Mouse (Mus musculus) urinary bladder, postnatal 4 days (tissue): Measurements from ENCODE around the gene Sept6.
"Not testable (repeated sequence)": the region's sequence is repeated elsewhere in the genome, so short reads cannot be mapped to it uniquely, and the experiment has no call there.

ENCODE experiments used
- DNase-seq, 2 experiments: peaks; one replicate each; pipeline ENCODE4 v3.0.0; 2021 to 2022; ENCODE audit warnings: low spot score in 2 of 2

The Sept6 gene

DNA sequence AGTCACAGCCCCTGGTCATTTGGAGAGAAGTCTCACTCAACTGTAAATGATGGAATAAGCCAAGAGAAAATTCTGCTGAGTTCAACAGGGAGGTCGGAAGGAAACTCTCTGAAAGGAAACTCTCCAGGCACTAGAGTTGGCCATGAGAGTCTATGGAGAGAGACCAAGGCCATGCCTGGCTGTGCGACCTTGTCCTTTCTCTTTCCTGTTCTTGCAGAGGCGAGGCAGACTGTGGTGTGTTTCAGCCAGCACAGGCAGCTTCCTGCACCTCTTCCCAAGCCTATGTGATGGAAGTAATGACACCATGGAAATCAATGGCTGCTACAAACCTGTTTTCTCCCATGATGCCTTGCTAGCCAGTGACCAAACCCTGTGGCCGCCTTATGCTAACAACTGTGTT is 20.4 kb downstream of the Sept6 start:
- no peak for DNase-seq

DNA sequence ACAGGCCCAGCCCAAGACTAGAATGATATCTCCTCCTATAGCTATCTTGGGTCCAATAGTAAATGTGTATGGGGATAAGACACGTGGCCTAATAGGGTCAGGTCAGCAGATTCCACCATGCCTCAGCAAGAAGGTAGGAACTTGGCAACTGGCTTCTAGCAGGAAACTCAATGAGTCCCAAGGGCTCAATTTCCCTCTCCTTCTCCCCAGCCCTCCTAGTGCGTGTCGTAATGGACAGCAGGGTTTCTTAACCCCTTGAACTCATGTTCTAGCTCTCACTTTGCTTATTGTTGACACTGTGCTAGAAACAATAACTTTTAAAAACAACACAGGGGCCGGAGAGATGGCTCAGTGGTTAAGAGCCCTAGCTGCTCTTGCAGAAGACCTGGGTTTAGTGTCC is 22.1 kb downstream of the Sept6 start:
- DNase-seq: no peak

DNA sequence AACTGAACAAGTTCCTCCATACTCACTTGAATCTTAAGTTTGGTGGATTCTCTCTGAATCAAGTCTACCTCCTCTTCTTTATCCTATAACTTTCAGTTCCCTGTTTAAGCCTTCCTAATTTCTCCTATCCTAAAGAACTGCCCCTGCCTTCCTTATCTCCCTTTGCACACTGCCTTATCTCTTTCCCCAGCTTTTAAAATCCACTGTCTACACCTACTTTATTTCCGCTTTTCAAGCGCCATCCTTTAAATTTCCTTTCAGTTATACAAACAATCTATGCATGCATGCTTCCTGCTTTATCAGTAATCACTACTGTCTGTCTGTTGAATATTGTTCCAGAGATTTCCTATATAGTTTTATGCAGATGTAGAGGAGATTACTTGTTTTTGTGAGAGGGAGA is 34.9 kb downstream of the Sept6 start:
- no peak for DNase-seq

DNA sequence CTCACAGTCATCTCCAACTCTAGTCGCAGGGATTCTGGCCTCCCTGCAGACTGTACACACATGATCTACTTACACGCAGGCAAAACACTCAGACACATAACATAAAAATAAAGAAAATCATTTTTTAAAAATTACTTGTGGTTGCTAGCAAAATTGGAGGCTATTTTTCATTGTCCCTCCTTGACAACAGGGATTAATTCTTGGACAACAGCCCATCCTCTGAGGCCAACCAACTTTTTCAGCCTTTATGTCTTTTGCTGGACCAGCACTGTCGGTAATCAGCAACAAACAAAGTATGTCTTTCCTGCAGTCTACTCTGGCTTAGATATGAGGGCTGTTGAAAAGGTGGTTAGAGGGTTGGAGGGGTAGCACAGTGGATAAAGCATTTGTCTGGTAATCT is 50.5 kb downstream of the Sept6 start:
- DNase-seq: no peak

DNA sequence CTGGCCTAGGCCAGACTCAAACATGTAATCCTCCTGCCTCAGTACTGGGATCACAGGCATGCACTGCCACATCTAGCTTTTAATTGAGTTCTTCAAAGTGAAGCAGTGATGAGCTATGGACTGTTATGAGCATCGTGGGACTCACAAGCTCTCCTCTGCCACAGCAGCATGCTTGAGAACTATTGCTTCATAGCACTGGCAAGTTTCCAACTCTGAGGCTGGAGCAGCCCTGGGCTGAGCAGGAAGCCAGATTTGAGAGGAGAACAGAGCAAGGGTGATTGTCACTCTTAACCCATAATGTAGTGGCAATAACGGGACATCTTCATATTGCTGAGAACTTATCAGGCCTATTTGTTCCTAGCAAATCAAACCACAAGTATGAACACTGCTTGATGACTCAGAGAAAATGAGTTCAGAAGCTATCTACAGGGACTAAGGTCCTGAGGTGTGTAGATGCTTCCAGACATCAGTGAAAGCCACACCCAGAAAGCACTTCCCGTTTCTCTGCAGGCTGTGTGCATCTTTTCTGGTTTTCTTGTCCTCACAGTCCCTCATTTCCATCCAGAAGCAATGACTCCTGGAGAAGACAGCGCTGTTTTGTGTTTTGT is 51.7 kb downstream of the Sept6 start:
- peak in 1 of 2 experiments; percentile 20 for DNase-seq

DNA sequence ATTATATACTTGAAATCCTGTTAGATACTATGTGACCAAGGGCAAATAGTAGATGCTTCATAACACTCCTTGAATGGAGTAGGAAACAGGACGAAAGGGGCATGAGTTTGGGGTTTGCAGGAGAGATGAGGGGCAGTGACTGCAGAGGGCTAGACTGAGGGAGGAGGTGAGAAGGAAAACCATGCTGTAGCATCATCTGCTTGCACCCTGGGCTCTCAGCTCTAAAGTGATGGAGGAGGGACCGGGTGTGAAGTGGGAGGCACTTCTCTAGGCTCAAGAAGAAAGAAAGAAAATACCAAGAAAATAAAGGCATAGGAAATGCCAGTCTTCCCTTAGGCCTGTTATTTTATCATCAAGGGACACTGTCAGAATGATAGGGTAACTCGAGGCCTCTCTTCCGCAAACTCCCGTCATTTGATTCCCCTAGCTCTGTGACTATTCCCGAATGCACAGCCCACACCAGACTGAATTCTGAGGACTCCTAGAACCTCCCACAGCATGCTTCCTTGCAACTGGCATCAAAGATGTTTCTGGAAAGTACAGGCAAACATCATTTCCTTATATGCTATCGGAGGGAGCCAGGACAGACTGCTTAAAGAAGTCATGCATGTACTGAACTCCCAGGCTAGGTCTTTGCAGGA is 56.1 kb downstream of the Sept6 start:
- DNase-seq: no peak

DNA sequence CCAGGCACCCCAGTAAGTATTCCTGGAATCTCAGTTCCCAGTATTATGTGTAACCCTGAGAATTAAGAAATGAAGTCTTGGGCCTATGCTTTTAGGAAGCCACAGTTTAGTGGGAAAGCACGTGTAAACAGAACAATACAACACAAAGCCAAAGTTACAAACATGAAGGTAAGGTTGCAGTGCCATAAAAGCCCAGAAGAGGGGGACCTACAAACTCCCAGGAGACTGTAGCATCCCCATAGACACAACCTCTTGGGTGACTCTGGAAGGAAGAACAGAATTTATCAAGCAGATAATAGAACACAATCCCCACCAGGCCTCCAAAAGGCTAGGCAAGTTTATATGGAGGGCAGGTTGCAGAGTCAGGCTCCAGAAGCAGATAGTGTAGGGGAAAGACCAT is 61.0 kb downstream of the Sept6 start:
- DNase-seq: no peak

DNA sequence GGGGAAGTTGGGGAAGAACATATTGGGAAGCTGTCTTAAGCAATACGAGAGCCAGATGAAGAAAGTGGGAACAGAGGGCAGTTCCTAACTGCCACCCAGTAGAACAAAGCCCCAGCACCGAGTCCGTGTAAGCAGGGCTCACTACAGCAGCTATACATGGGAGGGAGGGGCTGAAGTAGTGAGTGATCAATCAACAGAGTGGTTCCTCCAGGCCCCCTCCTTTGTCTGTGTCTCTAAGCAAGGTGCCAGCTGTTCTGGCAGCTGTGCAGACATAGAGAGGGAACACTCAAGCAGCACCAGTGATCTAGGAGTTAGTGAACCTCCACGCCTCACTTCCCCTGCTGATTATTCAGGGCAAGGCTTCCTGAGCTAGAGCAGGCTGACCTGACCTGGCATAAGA is 61.9 kb downstream of the Sept6 start:
- no peak for DNase-seq

DNA sequence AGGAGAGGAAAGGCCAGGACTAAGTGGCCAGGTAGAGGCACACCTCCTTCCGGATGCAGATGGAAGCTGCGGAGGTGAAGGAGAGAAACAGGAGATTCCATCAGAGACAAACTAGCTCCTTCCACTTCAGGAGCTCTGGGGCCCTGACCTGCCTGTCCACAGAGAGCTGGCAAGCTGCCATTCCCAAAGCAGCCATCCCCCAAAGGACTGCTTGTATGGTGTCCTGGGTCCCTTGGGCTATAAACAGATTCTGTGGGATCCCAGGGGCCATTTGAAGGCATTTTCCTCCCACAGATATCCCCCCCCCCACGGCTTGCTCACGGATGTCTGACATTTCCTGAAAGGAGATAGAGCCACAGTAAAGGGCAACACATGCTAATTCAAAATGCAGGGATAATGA is 62.8 kb downstream of the Sept6 start:
- no peak for DNase-seq

DNA sequence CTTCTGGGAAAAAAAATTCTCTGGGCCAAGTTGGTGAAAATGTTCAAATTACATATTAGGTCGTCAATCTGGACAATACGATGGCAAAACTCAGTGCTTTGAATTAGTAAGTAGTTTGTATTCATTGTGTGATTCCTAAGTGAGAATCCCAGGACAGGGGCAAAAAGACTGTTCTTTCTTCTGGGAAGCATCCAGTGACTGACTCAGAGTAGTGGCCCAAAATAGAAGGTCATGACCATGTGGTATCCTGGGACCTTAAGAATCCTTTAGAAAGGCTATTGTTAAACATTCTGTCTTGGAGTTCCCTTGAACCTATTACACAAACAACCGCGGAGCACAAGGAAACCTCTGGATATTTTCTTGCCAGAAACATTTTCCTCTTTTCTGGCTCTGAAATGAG is 70.2 kb downstream of the Sept6 start:
- no peak for DNase-seq

DNA sequence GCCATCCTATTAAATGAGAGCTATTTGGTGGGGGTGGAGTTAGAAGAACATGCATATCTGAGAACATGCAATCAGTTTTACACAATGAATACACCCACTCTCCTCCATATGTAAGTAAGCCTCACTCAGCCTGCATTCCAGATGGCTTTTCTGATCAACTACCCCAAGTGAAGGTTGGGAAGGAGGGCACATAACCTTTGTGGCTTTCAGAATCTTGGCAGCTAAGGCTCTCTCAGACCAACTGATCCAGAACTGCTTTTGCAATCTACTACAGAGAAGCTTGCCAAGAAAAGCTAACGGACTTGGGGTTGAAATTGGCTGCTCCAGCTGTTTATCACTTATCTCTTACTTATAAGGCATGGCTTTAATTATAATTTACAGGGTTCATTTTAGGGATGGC is 73.8 kb downstream of the Sept6 start:
- DNase-seq: no peak

DNA sequence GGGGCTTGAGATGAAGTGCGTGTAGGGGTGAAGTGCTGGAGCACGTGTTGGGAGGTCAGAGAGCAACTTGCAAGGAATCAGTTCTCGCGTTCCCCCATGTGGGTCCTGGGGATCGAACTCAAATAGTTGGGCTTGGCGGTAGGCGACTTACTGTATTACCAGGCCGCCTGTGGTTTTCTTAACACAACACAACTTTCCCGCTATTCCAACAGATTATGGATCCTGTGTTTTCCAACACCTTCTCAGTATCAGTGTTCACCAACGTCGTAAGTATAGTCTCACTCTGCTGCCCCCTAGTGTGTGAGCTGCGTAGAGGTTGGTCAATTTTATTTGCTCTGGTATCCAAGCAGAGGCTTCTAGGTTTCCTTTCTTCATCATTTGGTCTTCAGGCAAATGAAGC is 80.3 kb downstream of the Sept6 start:
- no peak for DNase-seq

DNA sequence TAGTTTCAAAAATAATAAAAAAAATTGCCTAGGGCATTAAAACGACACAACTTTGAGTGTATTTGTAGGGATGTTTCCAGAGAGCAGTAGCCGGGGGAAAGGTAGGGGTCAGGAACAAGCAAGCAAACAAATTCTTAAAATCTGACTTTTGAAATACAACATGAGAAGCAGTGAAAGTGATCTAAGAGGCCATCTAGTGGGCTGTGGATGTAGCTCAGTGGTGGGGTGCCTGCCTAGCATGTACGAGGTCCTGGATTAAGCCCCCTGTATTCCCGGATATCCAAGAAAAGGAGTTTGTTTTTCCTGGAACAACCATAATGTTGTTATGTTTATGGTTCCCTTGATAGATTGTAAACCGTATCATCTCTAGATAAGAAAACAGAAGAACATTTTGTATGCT is 85.1 kb downstream of the Sept6 start:
- no peak for DNase-seq

DNA sequence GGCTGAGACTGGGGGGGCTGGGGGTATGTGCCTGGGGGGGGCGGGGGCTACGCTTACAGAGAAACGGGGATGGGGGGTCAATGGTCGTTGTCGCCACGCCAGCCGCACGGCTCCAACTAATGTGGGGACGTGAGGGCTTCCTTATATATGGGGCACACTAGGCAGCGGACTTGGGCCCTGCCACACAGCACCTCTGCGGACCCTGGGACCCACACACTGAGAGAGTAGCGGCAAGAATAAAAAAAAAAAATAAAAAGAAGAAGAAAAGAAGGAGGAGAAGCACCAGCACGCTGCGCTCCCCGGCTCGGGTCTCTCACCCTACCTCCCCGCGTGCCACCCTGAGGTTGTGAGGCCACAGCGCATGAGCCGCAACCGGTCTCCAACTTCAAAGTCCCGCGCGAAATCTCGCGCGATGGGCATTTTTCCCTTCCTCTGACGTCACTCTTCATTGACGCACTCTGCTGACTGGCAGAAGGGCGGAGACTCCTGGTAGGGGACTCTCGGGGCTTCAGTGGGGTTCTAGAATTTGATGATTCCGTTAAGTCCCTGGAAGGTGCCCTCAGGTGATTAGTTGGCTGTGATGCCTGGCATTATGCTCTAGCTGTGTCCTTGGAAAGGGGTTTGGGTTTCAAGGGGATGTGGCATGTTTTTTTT is 88.4 kb downstream of the Sept6 start:
- peak; percentile 84 to 87 for DNase-seq

DNA sequence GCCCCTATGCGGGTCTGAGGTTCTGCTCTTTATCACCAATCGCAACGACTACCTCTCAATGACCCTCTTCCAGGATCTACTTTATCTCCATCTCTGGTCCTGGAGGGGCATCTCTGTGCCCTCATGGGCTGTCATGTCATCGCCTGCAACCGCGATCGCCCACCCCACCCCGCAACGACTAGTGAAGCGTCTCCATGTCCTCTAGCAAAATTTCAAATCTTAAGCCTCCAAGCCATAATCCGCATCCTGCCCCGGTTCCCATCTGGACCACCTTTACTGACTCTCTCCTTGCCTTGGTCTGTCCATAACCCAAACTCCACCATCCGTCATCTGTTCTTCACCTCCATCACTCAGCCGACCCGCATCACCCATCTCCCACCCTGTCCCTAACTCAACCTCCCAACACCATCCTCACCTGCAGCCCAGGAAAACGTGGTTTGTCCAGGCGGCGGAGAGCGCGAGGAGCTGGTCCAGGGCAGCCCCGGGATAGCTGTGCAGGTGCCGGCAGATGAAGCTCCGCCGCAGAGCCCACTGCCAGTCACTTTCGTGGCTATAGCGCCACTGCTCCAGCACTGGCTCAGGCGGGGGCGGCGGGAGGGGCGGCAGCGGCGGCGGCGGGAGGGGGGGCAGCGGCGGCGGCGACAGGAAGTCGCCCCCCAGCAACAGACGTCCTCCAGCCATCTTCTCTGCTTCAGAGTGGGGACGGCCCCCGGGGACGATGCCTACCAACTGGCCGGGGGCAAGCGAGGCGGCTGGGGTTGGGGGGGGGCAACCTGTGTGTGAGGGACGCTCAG is 89.1 kb downstream of the Sept6 start, which contains the start of gene Nkrf:
Nkrf (minus strand) TSS at position 579 of the 794 bp plus-strand sequence.
- DNase-seq: peak in 1 of 2 experiments; percentile 16

DNA sequence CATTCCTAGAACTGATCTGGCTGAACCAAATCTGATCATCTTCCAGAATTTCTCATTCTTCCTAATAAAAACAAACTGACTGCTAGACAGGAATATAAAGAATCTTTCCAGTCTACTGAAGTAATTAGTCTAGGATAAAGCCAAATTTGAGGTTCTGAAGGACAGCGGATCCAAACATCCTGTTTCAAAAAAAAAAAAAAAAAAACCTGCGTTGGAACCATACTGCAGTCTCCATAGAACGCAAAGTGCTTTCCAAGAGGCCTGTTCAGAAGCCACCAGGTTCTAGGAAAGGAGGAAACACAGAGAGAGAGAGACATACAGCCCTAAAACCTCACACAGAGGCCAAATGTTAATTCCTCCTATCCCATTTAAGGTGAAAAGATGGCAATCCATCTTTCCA is 89.9 kb downstream of the Sept6 start:
- DNase-seq: no peak

DNA sequence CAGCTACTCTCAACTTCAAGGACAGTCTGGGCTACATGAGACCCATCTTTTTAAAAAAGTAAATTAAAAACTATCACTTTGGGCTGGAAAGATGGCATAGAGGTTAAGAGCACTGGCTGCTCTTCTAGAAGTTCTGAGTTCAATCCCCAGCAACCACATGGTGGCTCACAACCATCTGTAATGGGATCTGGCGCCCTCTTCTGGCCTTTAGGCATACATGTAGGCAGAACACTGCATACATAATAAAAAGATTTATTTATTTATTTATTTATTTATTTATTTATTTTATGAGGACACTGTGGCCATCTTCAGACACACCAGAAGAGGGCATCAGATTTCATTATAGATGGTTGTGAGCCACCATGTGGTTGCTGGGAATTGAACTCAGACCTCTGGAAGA is 92.7 kb downstream of the Sept6 start:
- DNase-seq: not testable (repeated sequence)

DNA sequence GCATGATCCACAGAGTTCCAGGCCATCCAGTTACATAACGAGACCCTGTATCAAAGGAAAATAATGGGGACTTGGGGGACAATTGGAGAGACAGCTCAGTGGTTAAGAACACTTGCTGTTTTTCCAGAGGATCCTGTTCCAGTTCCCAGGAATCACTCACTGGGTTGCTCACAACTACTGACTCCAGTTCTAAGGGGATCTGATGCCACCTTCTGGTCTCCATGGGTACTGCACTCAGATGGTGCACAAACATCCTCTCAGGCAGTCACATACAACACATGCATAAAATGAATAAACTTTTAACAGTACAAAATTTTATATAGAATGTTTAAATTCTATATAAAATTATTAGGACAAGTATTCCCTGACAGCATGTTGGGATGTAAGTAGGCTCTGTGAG is 106.9 kb downstream of the Sept6 start:
- no peak for DNase-seq

DNA sequence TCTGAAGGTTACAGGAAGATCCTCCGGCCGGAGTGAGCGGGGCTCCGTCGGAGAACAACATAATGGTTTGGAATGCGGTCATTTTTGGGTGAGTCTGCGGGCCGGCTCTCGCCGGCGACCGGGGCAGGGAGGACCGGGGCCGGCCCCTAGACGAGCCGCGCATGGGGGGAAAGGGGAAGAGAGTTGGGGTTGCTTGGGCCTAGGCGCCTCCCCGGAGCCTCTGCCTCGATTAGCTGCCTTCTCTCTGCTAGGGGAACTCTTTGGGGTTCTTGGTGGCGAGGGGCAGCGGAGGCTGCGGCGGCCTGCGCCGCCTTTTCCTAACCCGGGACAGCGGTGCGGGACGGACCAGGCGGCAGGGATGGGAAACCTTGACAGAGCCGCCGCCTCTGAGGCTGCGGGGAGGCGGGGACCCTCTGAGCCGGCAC is 116.9 kb downstream of the Sept6 start:
- DNase-seq: no peak

DNA sequence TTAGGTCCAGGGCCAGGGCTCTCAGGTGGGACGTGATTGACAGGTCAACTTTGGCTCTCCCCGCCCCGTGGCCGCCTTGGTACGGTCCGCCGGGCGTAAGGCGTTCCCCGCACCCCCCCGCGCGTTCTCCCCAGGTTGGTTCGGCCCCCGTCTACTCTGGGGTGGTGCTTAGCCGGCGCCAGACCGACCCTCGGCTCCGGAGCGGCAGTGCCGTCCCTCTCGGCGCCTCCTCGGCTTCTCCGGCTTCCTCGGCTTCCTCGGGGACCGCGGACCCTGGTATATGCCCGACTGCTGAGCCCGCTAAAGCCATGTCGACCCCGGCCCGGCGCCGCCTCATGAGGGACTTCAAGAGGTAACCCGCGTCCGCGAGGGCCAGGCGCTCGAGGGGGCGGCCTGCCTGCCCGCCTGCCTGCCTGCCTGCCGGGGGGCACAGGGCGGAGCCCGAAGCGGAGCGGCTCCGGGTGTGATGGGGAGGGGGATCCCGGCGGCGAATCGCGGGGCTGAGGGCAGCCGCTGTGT is 117.4 kb downstream of the Sept6 start:
- peak; percentile 78 to 87 for DNase-seq

DNA sequence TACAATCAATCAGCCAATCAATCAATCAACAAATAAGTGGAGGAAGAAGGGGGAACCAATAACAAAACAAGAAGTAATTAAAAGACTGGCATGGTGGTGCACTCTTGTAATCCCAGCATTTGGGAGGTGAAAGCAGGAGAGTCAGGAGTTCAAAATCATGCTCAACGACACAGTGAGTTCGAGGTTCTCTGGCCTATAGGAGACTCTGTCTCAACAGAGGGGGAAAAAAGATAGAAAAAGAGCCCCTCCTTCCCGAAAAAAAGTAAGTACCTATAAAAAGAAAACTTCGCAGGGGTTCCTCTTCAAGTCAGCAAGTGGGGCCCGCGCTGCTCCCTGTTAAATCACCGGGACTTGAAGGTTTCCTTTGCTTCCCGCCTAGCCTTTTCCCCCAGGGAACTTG is 117.8 kb downstream of the Sept6 start, which contains the start of the genes Ube2a and C330007P06Rik:
Ube2a (plus strand) TSS at position 136 of the 400 bp plus-strand sequence.
C330007P06Rik (minus strand) TSS at position 347 of the 400 bp plus-strand sequence.
- DNase-seq: no peak

DNA sequence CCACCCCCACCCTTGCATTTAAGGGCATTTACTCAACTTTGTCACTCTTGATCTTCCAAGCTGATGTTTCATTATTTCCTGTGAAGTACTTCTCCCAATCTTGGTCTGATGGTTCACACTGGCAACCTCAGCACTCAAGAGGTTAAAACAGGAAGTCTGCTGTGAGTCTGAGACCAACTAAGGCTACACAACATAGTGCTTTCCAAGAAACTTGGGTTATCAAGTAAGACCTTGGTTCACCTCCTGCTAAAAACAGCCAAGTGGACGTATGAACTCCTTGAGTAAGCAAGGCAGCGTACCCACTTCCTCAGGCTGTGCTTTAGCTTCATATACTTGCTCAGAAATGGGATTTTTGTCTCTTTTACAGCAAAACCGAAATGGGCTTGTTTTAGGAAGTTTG is 121.2 kb downstream of the Sept6 start:
- DNase-seq: no peak
